Mouse (Mus musculus) spleen, postnatal 10 days (tissue): ENCODE data around the gene Atf5.

Experiments
- DNase-seq, 2 experiments: peaks; one replicate each; pipeline ENCODE4 v3.0.0; 2021 to 2022; ENCODE audit warnings: low spot score in 2 of 2

Atf5 gene

DNA sequence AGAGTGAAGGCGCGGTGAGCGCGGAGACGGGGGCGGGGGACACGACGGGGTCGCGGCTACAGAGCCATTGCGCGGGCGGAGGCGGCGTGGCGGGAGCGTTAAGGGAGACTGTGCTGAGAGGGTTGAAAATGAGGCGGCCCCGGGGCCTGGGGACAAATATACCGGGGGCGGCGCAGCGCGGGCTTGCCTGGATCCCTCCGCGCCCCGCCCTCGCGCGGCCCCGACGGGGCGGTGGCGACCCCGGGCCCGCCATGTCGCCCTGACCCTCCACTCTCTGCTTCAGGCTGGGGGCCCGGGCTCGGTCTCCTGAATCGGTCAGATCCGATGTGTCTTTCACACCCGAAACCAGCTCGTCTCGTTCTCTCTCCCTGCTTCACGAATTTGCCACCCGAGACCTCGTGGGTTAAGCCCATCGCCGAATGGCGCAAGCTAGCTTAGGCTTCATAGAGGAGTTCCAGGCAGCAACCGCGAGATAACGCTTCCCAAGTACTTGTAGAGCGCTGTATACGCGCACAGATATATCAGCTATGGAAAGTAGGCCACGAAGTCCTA is at the start of gene Atf5:
Gene Atf5, minus strand, starts transcription at position 189 of the 552 bp plus-strand sequence.
- DNase-seq = peak; percentile 70 to 79

- DNase-seq = peak in 1 of 2 experiments; percentile 46
These were observed 48.4 kb upstream of the Atf5 start for GRCm38 (mm10) chr7:44864595-44865542.

GRCm38 (mm10) chr7:44863982-44864494 is 47.6 kb upstream of the Atf5 start:
- DNase-seq = no peak

DNA sequence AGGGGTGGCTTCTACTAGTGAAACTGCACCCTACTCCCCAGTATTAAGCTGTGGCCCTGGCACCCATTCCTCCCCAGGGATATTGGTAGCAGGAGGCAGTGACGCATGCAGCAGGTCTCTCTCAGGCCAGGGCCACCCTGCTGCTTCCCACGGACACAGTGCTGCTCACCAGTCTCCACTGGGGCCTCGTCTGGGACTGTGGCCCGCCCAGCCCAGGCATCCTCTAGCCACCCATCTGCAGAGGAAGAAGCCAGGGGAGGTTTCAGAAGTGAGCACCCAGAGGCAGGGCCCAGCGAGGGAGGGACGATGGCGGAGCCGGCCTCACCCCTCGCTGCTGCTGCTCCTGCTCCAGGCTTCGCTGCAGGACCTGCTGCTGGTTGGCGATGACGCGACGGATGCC is 46.8 kb upstream of the Atf5 start:
- DNase-seq = no peak

- DNase-seq = no peak
These were observed 46.0 kb upstream of the Atf5 start for GRCm38 (mm10) chr7:44862434-44862833.

GRCm38 (mm10) chr7:44861429-44861816 is 45.0 kb upstream of the Atf5 start:
- no peak for DNase-seq

DNA sequence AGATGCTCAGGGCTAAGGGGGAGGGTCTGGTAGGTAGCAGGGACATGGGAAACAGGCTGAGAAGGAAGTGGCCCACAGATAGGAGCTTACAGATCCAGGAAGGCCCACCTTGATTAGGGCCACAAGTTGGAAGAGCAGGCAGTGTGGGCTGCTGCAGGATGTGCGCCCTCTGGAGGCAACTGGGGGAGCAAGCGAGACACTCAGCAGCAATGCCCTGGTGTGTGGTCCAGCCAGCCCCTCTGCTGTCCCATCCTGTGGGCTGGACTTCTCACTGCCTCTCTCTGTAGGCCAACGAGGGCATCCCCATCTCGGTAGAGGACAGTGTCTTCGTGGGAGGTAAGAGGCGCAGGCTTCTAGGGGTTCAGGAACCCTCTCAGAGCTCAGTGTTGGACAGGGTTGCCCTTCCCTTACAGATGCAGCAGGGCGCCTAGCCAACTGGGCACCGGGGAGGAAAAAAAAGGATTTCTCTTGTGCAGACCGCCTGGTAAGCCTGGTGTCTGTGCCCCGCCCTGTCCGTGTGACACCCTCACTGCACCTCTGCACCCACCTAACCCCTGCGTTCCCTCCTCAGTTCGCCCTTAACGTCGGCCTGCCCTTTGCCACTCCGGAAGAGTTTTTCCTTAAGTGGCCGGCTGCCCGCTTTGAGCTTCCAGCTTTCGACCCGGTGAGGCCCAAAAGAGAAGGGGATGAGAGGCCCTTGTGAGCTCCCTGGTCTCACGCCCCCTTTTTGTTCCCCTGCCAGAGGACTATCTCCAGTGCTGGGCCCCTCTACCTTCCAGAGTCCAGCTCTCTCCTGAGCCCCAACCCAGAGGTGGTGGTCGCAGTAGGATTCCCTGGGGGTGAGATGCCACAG is 44.3 kb upstream of the Atf5 start:
- peak; percentile 66 to 87 for DNase-seq

GRCm38 (mm10) chr7:44859896-44860295 is 43.4 kb upstream of the Atf5 start:
- DNase-seq = no peak

DNA sequence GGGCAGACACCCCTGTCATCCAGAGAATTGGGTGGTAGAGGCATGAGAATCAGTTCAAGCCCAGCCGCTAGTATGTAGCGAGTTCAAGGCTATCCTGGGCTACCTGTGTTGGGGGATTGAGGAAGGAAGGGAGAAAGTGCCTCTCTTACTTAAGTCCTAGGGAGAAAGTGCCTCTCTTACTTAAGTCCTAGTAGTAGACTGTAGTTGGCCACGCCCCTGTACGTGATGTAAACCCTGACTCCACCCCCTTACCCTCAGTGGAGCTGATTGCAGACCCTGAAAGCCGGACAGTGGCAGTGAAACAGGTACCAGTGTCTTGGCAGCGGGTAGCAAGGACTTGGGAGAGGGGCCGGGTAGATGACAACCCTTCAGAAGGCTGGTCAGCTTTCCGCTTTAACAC is 41.4 kb upstream of the Atf5 start:
- peak; percentile 65 to 82 for DNase-seq

DNA sequence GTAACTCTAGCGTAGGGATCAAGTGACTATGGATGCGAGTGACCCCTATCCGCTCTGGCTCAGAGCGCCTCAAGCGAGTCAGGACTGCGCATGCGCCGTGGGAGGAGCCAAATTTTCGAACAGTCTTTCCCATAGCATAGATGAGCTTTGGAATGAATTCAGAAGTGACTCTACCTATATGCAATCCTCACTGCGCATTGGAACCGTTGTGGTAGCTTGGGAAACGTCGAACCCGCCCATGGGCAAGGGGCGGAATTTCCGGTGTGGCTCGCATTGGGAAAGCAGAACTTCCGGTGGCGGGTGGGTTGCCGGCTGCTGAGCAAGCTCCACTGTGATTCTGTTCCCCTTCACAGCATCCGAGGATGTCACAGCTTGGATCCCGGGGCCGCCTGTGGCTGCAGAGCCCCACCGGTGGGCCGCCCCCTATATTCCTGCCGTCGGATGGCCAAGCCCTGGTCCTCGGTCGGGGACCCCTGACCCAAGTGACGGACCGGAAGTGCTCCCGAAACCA is 40.6 kb upstream of the Atf5 start, which contains the start of gene Pnkp:
Gene Pnkp, plus strand, starts transcription at position 98 of the 511 bp plus-strand sequence.
- DNase-seq = peak; percentile 86 to 91

- peak in 1 of 2 experiments; percentile 42 for DNase-seq
These were observed 39.9 kb upstream of the Atf5 start for GRCm38 (mm10) chr7:44856265-44856916.

DNA sequence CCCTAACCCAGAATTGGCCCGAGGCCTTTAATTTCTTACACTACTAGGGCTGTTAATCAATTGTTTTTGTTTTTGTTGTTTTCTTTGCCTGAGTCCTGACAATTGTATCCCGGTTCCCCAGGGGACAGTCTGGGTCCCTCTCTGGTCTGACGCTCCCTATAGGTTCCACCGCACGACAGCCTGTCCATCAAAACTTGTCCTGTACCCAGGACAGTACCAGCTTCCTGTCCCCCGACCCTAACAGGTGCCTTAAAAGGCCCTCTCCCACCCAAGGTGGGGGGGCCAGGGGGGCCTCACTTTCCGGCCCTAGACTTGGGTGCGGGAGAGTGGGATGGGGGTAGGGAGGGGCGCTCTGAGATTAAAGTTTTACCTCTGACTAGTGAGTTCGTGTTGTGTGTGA is 38.6 kb upstream of the Atf5 start:
- DNase-seq = no peak

DNA sequence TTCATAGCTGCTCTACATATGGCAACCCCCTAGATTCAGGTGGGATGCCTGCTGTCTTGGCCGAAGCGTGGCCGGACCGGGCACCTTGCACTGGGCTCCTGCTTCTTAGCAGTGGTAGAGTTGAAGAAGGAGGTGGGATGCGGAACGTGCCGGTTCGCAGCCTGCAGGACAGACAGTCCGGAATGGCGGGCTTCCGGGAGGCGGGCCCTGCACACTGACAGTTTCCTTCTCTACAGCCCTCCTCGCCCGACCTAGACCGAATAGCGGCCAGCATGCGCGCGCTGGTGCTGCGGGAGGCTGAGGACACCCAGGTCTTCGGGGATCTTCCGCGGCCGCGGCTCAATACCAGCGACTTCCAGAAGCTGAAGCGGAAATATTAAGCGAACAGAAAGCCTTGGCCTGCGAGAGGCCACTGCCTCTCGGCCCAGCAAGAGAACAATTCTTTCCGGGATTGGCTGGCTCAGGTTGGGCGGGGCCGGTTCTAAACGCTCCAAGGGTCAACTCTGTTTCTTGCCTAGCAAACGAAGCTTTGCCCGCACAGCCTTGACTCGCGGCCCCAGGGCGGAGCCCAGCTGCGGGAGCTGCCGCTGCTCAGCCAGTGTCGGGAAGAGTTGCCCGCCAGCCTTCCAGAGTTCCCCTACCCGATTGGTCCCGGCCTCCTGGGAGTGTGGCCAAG is 38.0 kb upstream of the Atf5 start:
- peak; percentile 87 to 89 for DNase-seq

DNA sequence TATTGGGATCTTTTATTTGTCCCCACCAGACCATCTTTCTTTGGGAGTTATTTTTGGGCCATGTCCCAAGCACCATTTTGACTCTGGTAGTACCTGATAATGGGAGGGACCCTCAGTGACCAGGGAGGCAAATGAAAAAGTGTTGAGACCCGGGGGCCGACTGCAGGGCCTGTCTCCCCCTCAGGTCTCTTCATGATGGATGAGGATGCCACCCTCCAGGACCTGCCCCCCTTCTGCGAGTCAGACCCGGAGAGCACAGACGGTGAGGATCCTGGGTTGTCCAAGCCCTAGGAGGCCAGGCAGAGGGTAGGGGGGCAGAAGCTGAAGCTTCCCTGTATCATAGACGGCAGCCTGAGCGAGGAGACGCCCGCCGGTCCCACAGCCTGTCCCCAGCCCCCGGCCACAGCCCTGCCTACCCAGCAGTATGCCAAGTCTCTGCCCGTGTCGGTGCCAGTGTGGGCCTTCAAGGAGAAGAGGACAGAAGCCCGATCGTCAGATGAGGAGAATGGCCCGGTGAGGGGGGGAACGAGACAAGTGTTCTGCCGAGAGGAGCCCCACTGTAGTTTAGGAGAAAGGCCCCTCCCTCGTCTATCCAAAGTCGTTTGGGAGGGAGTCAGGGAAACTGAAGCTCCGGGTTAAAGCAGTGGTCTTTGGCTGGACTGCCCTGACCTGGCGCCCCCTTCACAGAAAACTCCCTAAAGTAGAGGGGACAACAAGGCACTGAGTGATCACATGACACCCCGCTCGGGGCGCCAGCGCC is 37.3 kb upstream of the Atf5 start:
- DNase-seq = peak in 1 of 2 experiments; percentile 51

- DNase-seq = no peak
These were observed 36.6 kb upstream of the Atf5 start for GRCm38 (mm10) chr7:44853065-44853464.

- DNase-seq = peak in 1 of 2 experiments; percentile 23
These were observed 36.0 kb upstream of the Atf5 start for GRCm38 (mm10) chr7:44852259-44853027.

DNA sequence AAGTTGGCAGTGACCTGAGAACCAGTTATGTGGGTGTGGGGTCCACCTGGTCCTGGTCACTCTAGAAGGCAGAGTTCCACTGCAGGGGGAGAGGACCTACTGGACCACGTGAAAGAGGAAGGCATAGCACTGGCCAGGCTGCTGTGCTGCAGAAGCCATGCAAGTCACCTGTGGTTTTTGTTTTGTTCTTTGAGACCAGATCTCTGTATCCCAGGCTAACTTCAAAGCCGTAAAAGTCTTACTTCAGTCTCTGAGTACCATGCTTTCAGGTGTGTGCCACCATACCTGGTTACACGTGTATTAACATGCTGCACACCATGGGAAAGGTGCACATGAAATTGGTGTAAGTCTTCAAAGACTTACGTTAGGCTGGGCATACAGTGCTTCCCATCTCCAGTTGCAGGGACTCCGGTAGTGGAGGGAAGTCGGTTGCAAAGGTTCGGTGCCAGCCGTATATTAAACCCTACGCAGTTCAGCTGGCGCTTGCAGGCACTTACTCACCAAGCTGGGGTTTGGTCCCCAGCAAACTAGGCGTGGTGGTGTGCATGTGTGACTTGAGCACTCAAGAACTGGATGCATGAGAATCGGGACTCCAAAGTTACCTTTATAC is 35.3 kb upstream of the Atf5 start:
- DNase-seq = no peak

- DNase-seq = no peak
These were observed 34.5 kb upstream of the Atf5 start for GRCm38 (mm10) chr7:44850789-44851624.
